Mouse (Mus musculus) heart, embryonic 13.5 days (tissue): ENCODE measurements around the gene Ccdc88a. TPM values are rescaled to one million over a fixed set of nuclear protein-coding genes. Genes with fewer than 3 reads are reported as not detected.
"Not testable (repeated sequence)": the region's sequence is repeated elsewhere in the genome, so short reads cannot be mapped to it uniquely, and the experiment has no call there.

ENCODE experiments used
- ATAC-seq: fragments of 200-750 bp; cut with Nextera tagmentation; 2 replicates; pipeline ENCODE4 v1.8.0; 2017; ENCODE audit warnings: moderate TSS enrichment; ENCODE audit not compliant: insufficient number of reproducible peaks, low FRiP score, low TSS enrichment; ENCODE audit errors: extremely low read depth
- H3K27ac ChIP-seq: fragments of 300-500 bp; sonication (generic); replicated peaks from 2 replicates; pipeline ENCODE4 v1.5.1; 2015; ENCODE audit warnings: moderate library complexity, mild to moderate bottlenecking, inconsistent platforms
- H3K27me3 ChIP-seq: fragments of 300-500 bp; sonication (generic); replicated peaks from 2 replicates; pipeline ENCODE4 v1.6.1; 2015; ENCODE audit warnings: mild to moderate bottlenecking, inconsistent platforms
- H3K36me3 ChIP-seq: fragments of 300-500 bp; sonication (generic); 2 replicates; pipeline ENCODE4 v1.6.1; 2015; ENCODE audit warnings: mild to moderate bottlenecking, inconsistent platforms
- H3K4me1 ChIP-seq: fragments of 300-500 bp; sonication (generic); 2 replicates; pipeline ENCODE4 v1.6.1; 2015; ENCODE audit warnings: inconsistent platforms
- H3K4me2 ChIP-seq: fragments of 300-500 bp; sonication (generic); 2 replicates; pipeline ENCODE4 v1.6.1; 2015; ENCODE audit warnings: inconsistent platforms, mild to moderate bottlenecking, moderate library complexity
- H3K4me3 ChIP-seq: fragments of 300-500 bp; sonication (generic); 2 replicates; pipeline ENCODE4 v1.5.1; 2015; ENCODE audit warnings: moderate library complexity, mild to moderate bottlenecking, inconsistent platforms
- H3K9ac ChIP-seq: fragments of 300-500 bp; sonication (generic); 2 replicates; pipeline ENCODE4 v1.6.1; 2015; ENCODE audit warnings: inconsistent platforms, mild to moderate bottlenecking, moderate library complexity
- H3K9me3 ChIP-seq: fragments of 300-500 bp; sonication (generic); 2 replicates; pipeline ENCODE4 v1.6.1; 2016; ENCODE audit warnings: inconsistent platforms
- WGBS: fragments of 180-500 bp; shearing (Covaris S2); methylation state at CpG from one replicate; pipeline ENCODE4 v1.1.7; 2015; ENCODE audit warnings: mixed read lengths; 5-methylcytosine and 5-hydroxymethylcytosine counted together
- polyA plus RNA-seq: library from polyadenylated mRNA; unstranded; fragments of >200 nt; fragmentation: Nextera tagmentation; extraction: Ambion mirVana; gene quantifications from 2 replicates; pipeline ENCODE4 v1.2.1, GENCODE M21; 2015

Ccdc88a gene
- polyA plus RNA-seq, 1 experiment from 2014 or later, result 18.1 TPM

DNA sequence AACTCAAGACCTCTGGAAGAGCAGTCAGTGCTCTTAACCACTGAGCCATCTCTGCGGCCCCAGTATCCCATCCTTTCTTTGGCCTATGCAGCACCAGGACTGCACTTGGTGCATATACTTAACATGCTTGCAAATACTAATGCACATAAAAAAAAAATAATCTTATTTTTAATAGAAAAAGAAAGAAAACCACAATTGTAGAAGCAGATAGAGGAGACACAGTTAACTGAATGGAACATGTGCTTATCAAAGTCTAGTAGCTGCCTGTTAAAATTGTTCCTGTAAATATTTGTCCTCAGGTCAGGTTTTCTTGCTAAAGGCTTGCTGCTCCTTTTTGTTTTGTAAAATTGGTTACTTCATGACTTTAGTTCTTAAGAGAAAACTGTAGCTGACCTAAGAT is 164.7 kb downstream of the Ccdc88a start:
- Histone ChIP-seq H3K4me1 (no peaks in the 10 kb centered on the region), H3K9ac (no peak overlapping the region), H3K27ac (no peak overlapping the region), H3K4me2 (no peak overlapping the region), H3K9me3 (no peaks in the 10 kb centered on the region), H3K36me3 (peaks cover 89% of the 10 kb centered on the region), H3K4me3 (no peak overlapping the region), H3K27me3 (no peaks in the 10 kb centered on the region)
- ATAC-seq, result no peak
- 100% methylated on average over 1 of the region's 1 CpGs for WGBS

DNA sequence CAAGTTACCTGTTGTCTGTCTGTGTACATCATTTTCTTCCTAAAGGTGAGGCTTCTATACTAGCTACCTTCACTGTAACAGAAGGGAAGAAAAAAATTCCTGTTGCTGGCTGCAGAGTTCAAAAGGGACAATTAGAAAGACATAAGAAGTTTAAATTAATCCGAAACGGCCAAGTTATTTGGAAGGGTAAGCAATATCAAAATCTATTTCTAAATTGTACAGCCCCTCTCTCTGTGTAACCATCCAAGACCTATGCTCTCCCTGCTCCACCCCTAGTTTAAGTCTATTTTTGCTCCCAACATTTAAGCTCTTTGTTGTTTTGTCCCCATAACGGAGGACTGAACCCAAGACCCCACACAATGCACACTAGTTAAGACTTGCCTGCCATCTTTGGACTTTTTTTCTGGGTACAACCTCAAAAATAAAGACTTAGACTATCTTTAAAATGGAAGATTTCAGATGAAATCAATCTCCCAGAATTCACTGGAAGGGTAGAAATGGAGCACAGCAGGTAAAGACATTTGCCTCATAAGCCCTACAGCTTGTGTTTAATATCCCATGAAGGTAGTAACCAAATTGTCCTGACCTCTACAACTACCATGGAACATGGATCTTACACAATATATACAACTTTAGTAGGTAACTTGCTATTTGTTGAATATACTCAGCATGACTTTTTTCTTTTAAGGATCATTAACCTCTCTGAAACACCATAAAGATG is 170.9 kb downstream of the Ccdc88a start:
- Histone ChIP-seq H3K9me3 (no peaks in the 10 kb centered on the region), H3K36me3 (peaks cover 69% of the 10 kb centered on the region), H3K4me2 (no peak overlapping the region), H3K4me1 (peaks cover 18% of the 10 kb centered on the region), H3K27me3 (no peaks in the 10 kb centered on the region), H3K9ac (no peak overlapping the region), H3K4me3 (no peak overlapping the region), H3K27ac (no peak overlapping the region)
- WGBS, result 93% methylated on average over 3 of the region's 3 CpGs
- no peak for ATAC-seq

DNA sequence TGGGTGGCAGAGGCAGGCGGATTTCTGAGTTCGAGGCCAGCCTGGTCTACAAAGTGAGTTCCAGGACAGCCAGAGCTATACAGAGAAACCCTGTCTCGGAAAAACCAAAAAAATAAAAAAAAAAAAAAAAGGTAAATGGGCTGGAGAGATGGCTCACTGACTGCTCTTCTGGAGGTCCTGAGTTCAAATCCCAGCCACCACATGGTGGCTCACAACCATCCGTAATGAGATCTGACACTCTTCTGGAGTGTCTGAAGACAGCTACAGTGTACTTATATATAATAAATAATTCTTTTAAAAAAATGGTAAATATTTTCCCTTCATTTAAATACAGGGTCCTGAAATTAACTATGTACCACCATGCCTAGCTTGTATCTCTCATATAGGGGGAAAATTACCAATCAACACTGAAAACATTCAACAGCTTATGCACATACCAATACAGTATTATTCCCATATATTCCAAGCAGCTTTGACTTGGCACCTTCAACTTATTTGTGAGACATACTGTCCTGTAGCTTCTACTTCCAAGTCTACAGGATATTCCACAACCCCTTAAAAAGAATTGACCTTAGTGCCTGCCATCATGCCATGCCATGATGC is 171.8 kb downstream of the Ccdc88a start:
- Histone ChIP-seq H3K4me1 (peaks cover 18% of the 10 kb centered on the region), H3K36me3 (peaks cover 64% of the 10 kb centered on the region)
- 85% methylated on average over 4 of the region's 4 CpGs for WGBS
- not testable (repeated sequence) for H3K27ac ChIP-seq, H3K27me3 ChIP-seq, H3K4me3 ChIP-seq, H3K9ac ChIP-seq, H3K4me2 ChIP-seq, ATAC-seq, H3K9me3 ChIP-seq

DNA sequence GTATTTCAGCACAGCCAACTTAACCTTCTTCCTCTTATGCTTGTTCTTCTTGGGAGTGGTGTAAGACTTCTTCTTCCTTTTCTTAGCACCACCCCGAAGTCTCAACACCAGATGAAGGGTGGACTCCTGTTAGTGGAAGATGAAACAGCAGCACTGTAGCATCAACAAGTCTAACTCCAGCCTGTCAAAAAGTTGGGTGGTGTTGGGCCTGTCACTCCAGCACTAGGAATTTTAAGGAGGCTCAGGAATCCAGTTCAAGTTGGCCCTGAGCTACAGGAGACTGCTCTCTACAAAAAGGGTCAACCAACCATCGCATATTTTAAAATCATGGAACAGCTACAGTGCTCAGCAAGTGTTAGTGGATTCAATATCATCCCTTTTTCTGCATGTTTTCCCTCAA is 172.8 kb downstream of the Ccdc88a start:
- not testable (repeated sequence) for H3K9me3 ChIP-seq, ATAC-seq, H3K27ac ChIP-seq, H3K27me3 ChIP-seq
- Histone ChIP-seq H3K4me1 (peaks cover 18% of the 10 kb centered on the region), H3K4me2 (peak overlapping the region; percentile 85), H3K9ac (peak overlapping the region; percentile 95), H3K4me3 (peak overlapping the region; percentile 79), H3K36me3 (peaks cover 55% of the 10 kb centered on the region)
- 83% methylated on average over 2 of the region's 2 CpGs for WGBS

DNA sequence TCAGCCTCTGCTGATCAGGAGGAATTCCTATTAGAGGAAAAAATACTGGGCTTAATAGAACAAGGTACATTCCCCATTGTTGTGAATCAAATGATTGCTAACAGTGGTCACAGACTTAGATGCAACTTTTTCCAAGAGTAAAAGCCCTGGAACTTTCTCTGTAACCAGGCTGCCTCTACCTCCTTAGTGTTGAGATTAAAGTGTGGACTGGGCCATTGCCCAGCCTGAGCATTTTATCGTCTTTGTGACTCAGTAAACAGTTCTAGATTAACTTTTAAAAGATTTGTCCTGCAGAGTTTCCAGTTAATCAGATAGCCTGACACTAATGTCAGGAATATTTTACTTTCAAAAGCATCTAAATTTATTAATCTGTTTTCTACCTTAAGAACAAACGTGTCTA is 173.3 kb downstream of the Ccdc88a start:
- H3K36me3 ChIP-seq, result peaks cover 50% of the 10 kb centered on the region
- no peak for ATAC-seq
- H3K4me1 ChIP-seq, result peaks cover 18% of the 10 kb centered on the region
- peak overlapping the region; percentile 79 for H3K4me3 ChIP-seq
- H3K27me3 ChIP-seq, result no peaks in the 10 kb centered on the region
- peak overlapping the region; percentile 78 for H3K27ac ChIP-seq
- WGBS, result 17% methylated on average over 2 of the region's 2 CpGs
- no peaks in the 10 kb centered on the region for H3K9me3 ChIP-seq
- H3K9ac ChIP-seq, result peak overlapping the region; percentile 95
- H3K4me2 ChIP-seq, result peak overlapping the region; percentile 85

DNA sequence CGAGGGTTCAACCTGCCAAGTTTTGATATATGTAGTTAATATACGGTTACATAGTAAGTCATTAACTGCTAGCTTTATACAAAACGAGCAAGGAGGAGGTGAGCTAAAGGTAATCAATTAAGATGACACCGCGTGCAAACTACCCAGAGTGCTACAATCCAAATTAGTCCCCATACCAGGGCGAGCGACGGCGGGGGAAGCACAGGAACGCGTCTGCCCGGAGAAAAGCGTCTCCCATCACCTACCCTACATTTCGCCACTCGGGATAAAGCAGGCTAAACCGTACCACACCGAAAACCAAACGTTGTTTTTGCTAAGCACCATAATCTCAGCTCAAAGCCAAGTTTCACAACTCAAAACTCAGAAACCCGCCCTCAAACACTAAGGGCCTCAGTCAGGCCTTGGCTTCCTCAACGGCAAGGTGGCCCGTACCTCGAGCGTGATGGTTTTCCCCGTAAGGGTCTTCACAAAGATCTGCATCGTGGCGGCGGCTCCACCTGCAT is 173.8 kb downstream of the Ccdc88a start:
- H3K9ac ChIP-seq, result peak overlapping the region; percentile 95
- peak overlapping the region; percentile 79 for H3K4me3 ChIP-seq
- no peaks in the 10 kb centered on the region for H3K27me3 ChIP-seq
- no peaks in the 10 kb centered on the region for H3K9me3 ChIP-seq
- peaks cover 45% of the 10 kb centered on the region for H3K36me3 ChIP-seq
- no peak for ATAC-seq
- peaks cover 18% of the 10 kb centered on the region for H3K4me1 ChIP-seq
- peak overlapping the region; percentile 78 for H3K27ac ChIP-seq
- peak overlapping the region; percentile 85 for H3K4me2 ChIP-seq
- under 1% methylated on average over 27 of the region's 27 CpGs for WGBS

DNA sequence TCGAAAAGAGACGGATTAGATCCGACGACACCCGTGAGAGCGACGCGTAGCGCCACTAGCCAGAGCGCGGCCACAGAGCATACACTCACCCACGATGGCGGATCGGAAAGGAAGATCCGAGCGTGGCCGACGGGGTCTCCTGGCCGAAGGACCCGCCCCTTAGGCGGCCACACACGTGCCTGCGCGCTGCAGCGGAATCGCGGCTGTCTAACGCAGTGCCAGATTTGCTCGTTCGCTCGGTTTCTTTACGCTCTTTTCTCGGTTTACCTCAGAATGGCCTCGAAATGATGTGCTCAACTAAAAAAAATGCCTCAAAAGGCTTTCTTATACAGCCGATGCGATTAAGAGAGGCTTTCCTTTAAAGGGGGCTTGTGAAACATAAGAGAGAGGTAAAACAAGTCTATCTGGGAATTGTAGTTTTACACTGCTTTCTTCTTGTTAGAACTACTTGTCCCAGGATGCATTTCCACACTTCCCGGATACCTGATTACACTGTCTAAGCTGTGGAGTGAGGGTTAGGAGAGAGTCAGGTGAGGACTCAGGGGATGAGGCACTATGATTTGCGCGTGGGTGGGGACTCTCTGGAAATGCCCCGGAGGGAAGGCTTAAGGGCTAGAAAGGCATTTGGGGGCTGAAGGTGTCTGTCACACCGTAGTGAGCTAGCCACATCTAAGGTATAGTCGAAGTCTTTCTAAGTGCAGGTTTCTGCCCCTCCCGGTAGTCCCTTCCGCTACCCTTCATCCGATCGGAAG is 174.5 kb downstream of the Ccdc88a start, which contains the start of the genes Clhc1 and Rps27a:
TSS of gene Clhc1 (plus strand) at position 199 of the 752 bp plus-strand sequence.
TSS of gene Rps27a (minus strand) at position 358 of the 752 bp plus-strand sequence.
- Histone ChIP-seq H3K27ac (peak within 1 kb of the TSS; percentile 78), H3K4me3 (peak within 1 kb of the TSS; percentile 79), H3K9ac (peak within 1 kb of the TSS; percentile 95), H3K36me3 (peaks cover 39% of the 10 kb centered on the region), H3K4me2 (peak within 1 kb of the TSS; percentile 85), H3K4me1 (peaks cover 18% of the 10 kb centered on the region), H3K9me3 (no peaks in the 10 kb centered on the region), H3K27me3 (no peaks in the 10 kb centered on the region)
- WGBS, result under 1% methylated on average over 46 of the region's 46 CpGs
- ATAC-seq, result peak; percentile 92

DNA sequence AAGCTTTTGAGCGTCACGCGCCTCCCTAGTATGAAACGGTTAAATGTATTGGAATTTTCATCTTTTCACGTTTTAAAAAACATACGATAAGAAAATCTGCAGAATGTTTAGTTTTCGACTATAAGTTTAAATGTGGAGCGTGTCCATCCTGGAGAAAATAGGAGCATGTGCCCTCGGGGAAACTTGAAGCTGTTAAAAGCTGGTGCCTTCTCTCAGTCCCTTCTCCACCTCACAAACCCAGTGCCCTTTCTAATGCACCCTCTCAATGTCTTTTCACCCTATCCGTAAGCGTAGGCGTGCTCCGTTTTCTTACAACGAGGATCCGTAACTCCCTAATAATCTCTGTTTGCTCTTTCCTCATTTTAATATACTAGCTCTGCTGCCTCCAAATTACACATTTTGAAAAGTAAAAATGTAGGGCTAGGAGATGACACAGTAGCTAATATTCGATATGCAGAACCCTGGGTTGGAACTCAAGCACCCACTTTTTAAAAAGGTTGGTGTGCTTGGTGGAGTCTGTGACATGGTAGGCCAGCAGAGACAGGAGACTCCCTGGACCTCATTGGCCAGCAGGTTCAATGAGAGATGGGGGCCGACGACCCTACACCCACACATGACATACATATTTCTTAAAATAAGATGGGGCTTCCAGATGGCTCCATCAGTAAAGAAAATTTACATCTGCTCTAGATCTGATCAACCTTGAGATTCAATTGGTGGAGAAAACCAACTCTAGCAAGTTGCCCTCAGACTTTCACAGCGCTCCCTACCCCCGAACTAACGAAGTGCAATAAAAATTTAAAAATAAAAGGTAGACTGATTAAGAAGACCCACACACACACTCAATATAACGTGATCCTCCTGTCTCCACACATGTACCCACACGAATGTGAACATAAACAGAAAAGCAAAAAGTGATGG is 175.3 kb downstream of the Ccdc88a start:
- Histone ChIP-seq H3K4me1 (peaks cover 18% of the 10 kb centered on the region), H3K27ac (peak overlapping the region; percentile 78), H3K9me3 (no peaks in the 10 kb centered on the region), H3K4me3 (peak overlapping the region; percentile 79), H3K4me2 (peak overlapping the region; percentile 85), H3K27me3 (no peaks in the 10 kb centered on the region), H3K9ac (peak overlapping the region; percentile 95), H3K36me3 (peaks cover 31% of the 10 kb centered on the region)
- 25% methylated on average over 23 of the region's 23 CpGs for WGBS
- no peak for ATAC-seq

DNA sequence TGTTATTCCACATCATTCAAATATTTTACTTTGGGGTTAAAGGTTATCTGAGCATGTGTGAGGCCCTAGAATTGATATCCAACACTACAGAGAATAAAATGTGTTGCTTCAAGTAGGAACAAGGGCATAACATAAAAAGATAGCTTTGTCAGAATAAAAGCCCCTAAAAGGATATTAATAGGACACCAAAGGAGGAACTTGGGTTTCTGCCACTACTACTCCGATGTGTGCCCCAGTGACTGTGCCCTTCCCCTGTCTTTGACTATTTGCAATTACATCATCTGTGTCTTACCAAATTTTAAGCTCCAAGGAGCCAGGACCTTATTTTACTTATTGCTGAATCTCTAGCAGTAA is 175.9 kb downstream of the Ccdc88a start:
- no peak for ATAC-seq
- Histone ChIP-seq H3K4me1 (peaks cover 18% of the 10 kb centered on the region), H3K27me3 (no peaks in the 10 kb centered on the region), H3K4me2 (no peak overlapping the region), H3K9me3 (no peaks in the 10 kb centered on the region), H3K4me3 (no peak overlapping the region), H3K36me3 (peaks cover 24% of the 10 kb centered on the region), H3K9ac (no peak overlapping the region), H3K27ac (no peak overlapping the region)
- 57% methylated on average over 1 of the region's 1 CpGs for WGBS
